Comparison of ENCODE assay signal across 8 mouse cellular contexts in the genomic region with DNA sequence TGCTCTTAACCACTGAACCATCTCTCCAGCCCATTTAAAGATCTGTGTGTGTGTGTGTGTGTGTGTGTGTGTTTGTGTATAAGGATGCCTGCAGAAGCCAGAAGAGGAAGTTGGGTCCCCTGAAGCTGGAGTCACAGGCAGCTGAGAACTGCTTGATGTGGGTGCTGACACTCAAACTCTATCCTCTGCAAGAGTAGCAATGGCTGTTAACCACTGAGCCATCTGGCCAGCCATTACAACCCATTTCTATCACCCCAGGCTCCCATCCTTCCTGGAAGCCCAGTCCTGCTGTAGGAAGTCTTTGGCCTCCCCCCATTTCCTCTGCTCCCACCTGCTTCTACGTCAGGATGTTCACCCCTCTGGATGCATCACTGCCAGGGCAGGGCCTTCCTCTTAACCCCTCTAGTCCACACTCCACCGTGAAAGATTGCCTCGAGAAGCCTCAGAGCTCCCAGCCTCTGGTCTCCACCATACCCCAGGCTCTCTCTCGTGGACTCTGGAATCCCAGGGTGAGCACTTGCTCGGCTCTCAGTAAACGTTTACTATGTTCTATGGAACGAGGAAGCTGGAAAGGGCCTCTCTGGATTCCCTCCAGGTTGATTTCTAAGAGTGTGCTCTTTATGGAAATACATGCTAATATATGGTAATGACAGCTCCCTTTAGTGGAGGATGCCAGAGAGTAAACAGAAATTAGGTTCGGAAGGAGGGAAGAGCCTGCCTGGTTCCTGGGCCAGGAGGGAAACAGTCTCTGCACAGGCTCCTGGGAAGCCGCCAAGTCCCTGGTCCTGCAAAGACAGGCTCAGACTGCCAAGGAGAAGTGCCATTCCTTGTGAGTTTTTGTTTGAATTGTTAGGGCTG. TPM values are rescaled to one million over a fixed set of nuclear protein-coding genes. Genes with fewer than 3 reads are reported as not detected.
DNase-seq lines count a peak whose midpoint lies in the region; ATAC-seq and TF ChIP-seq lines count a peak whose summit lies in the region.

No protein-coding gene starts in this region.

- no peak for DNase-seq in heart, postnatal 0 days (ENCODE audit: low spot score)
- DNase-seq in heart, adult 8-10 months (ENCODE audit: low spot score) = no peak
- DNase-seq in MEL-GATA-1-ER (ENCODE audit: extremely low read depth, low read depth) = peak; percentile 75
- peak; percentile 59 for DNase-seq in cerebellum, adult 9-10 months
- DNase-seq in kidney, postnatal 25 days = peak; percentile 83 to 87
- peak; percentile 62 for DNase-seq in thymus, postnatal 14 days
- no peak for DNase-seq in gastrocnemius, adult 8-10 months (ENCODE audit: low spot score in 2 of 2)

- no peak overlapping the region for H3K4me3 ChIP-seq in heart, postnatal 0 days (ENCODE audit: low read depth, low read length)
- no peak overlapping the region for H3K4me3 ChIP-seq in midbrain, embryonic 13.5 days (replicated peaks)

- H3K27me3 ChIP-seq in heart, postnatal 0 days (ENCODE audit: control insufficient read depth, insufficient read depth, low read length) = peaks cover 3% of the 10 kb centered on the region; the same call in 1 of the 2 replicates
- H3K27me3 ChIP-seq in midbrain, embryonic 13.5 days = 0 out of 2 replicates have a peak, but pooled peaks cover 11% of the 10 kb centered on the region

- peak overlapping the region; percentile 26; the same call in 1 of the 2 replicates for H3K27ac ChIP-seq in heart, postnatal 0 days (ENCODE audit: low read depth)
- H3K27ac ChIP-seq in midbrain, embryonic 13.5 days = peak overlapping the region; percentile 46

- no peak overlapping the region for H3K4me2 ChIP-seq in heart, postnatal 0 days (ENCODE audit: low read depth, low read length)
- no peak overlapping the region for H3K4me2 ChIP-seq in midbrain, embryonic 13.5 days (replicated peaks)

- 33% methylated on average over 9 of the region's 9 CpGs for WGBS in heart, postnatal 0 days
- 48% methylated on average over 9 of the region's 9 CpGs for WGBS in midbrain, embryonic 13.5 days

- no peak for ATAC-seq in heart, postnatal 0 days (ENCODE audit: insufficient read depth, low read depth)
- no peak for ATAC-seq in midbrain, embryonic 13.5 days

- H3K4me1 ChIP-seq in heart, postnatal 0 days (ENCODE audit: control insufficient read depth, insufficient read depth) = peaks cover 12% of the 10 kb centered on the region; the same call in 1 of the 2 replicates
- peaks cover 25% of the 10 kb centered on the region for H3K4me1 ChIP-seq in midbrain, embryonic 13.5 days (replicated peaks)

- no peak for TF ChIP-seq EP300 in heart, postnatal 0 days (IDR thresholded peaks at IDR 0.05; ENCODE audit: low read depth)

- no peak overlapping the region for H3K9ac ChIP-seq in heart, postnatal 0 days (replicated peaks; ENCODE audit: low read depth, low read length)
- no peak overlapping the region for H3K9ac ChIP-seq in midbrain, embryonic 13.5 days (replicated peaks)

- no peak for TF ChIP-seq CTCF in heart, postnatal 0 days (IDR thresholded peaks at IDR 0.05; ENCODE audit: low read depth)

- H3K9me3 ChIP-seq in heart, postnatal 0 days (replicated peaks; ENCODE audit: control insufficient read depth, low read length) = no peaks in the 10 kb centered on the region
- no peaks in the 10 kb centered on the region for H3K9me3 ChIP-seq in midbrain, embryonic 13.5 days

- peaks cover 7% of the 10 kb centered on the region; the same call in 1 of the 2 replicates for H3K36me3 ChIP-seq in heart, postnatal 0 days (replicated peaks; ENCODE audit: control insufficient read depth, insufficient read depth, low read length)
- H3K36me3 ChIP-seq in midbrain, embryonic 13.5 days = peaks cover 15% of the 10 kb centered on the region

RNA-seq across cellular contexts. Expression of gene Orai2, which starts 3.3 kb away (rescaled TPM):
- 0.69 and 6.0 TPM in 2 replicates for total RNA-seq in heart, postnatal 0 days (2014; rRNA removed; ENCODE audit: low replicate concordance)
- polyA plus RNA-seq in heart, postnatal 0 days (2015; fragmentation: Nextera tagmentation; extraction: Ambion mirVana) = 1.1 and 1.2 TPM in 2 replicates
- total RNA-seq in heart, adult 8-10 months (2022) = 1 to 10 TPM in 1 of 4 experiments, under 1 TPM in 3; 0.31 to 1.3 (median 0.67) TPM
- polyA plus RNA-seq in midbrain, embryonic 13.5 days (2015; fragmentation: Nextera tagmentation; extraction: Ambion mirVana) = 30.6 and 31.0 TPM in 2 replicates
- 1 to 10 TPM in 1 of 4 experiments, under 1 TPM in 3; 0.32 to 1.0 (median 0.45) TPM for total RNA-seq in gastrocnemius, adult 8-10 months (2022)

RNA-seq across cellular contexts. Expression of gene Prkrip1, which starts 24.9 kb away (rescaled TPM):
- 1.7 and 8.4 TPM in 2 replicates for total RNA-seq in heart, postnatal 0 days (2014; rRNA removed; ENCODE audit: low replicate concordance)
- polyA plus RNA-seq in heart, postnatal 0 days (2015; fragmentation: Nextera tagmentation; extraction: Ambion mirVana) = 32.7 and 34.0 TPM in 2 replicates
- total RNA-seq in heart, adult 8-10 months (2022) = 10 to 100 TPM; 14.8 to 21.1 (median 19.0) TPM
- polyA plus RNA-seq in midbrain, embryonic 13.5 days (2015; fragmentation: Nextera tagmentation; extraction: Ambion mirVana) = 68.4 and 70.2 TPM in 2 replicates
- 10 to 100 TPM; 17.0 to 18.9 (median 17.6) TPM for total RNA-seq in gastrocnemius, adult 8-10 months (2022)

RNA-seq across cellular contexts. Expression of gene Alkbh4, which starts 37.9 kb away (rescaled TPM):
- total RNA-seq in heart, postnatal 0 days (2014; rRNA removed; ENCODE audit: low replicate concordance) = 9.4 and 11.4 TPM in 2 replicates
- 7.9 and 8.0 TPM in 2 replicates for polyA plus RNA-seq in heart, postnatal 0 days (2015; fragmentation: Nextera tagmentation; extraction: Ambion mirVana)
- total RNA-seq in heart, adult 8-10 months (2022) = 1 to 10 TPM; 4.0 to 5.4 (median 4.6) TPM
- polyA plus RNA-seq in midbrain, embryonic 13.5 days (2015; fragmentation: Nextera tagmentation; extraction: Ambion mirVana) = 23.0 and 23.6 TPM in 2 replicates
- total RNA-seq in gastrocnemius, adult 8-10 months (2022) = 1 to 10 TPM; 3.4 to 6.1 (median 4.1) TPM

RNA-seq across cellular contexts. Expression of gene Lrwd1, which starts 38.0 kb away (rescaled TPM):
- total RNA-seq in heart, postnatal 0 days (2014; rRNA removed; ENCODE audit: low replicate concordance) = 20.9 and 23.1 TPM in 2 replicates
- polyA plus RNA-seq in heart, postnatal 0 days (2015; fragmentation: Nextera tagmentation; extraction: Ambion mirVana) = 9.4 and 10.0 TPM in 2 replicates
- total RNA-seq in heart, adult 8-10 months (2022) = 1 to 10 TPM; 5.4 to 6.9 (median 6.0) TPM
- 31.7 and 33.8 TPM in 2 replicates for polyA plus RNA-seq in midbrain, embryonic 13.5 days (2015; fragmentation: Nextera tagmentation; extraction: Ambion mirVana)
- 1 to 10 TPM; 4.1 to 5.7 (median 4.2) TPM for total RNA-seq in gastrocnemius, adult 8-10 months (2022)

RNA-seq across cellular contexts. Expression of gene Polr2j, which starts 57.4 kb away (rescaled TPM):
- total RNA-seq in heart, postnatal 0 days (2014; rRNA removed; ENCODE audit: low replicate concordance) = 59.8 and 121 TPM in 2 replicates
- 145 and 155 TPM in 2 replicates for polyA plus RNA-seq in heart, postnatal 0 days (2015; fragmentation: Nextera tagmentation; extraction: Ambion mirVana)
- total RNA-seq in heart, adult 8-10 months (2022) = 10 to 100 TPM; 73.1 to 88.1 (median 78.9) TPM
- polyA plus RNA-seq in midbrain, embryonic 13.5 days (2015; fragmentation: Nextera tagmentation; extraction: Ambion mirVana) = 242 TPM in 2 replicates
- total RNA-seq in gastrocnemius, adult 8-10 months (2022) = 10 to 100 TPM; 60.0 to 72.5 (median 60.7) TPM

Comparison
In these comparisons a context has a peak if more than half of its experiments do, and no peak if none do; other contexts are left out.
1. DNase-seq: peak in MEL-GATA-1-ER (single experiment), cerebellum, adult 9-10 months (single experiment), kidney, postnatal 25 days (2 of 2) and thymus, postnatal 14 days (single experiment); none in heart, postnatal 0 days (single experiment), heart, adult 8-10 months (single experiment) and gastrocnemius, adult 8-10 months (0 of 2).